Mouse (Mus musculus) stomach, embryonic 16.5 days (tissue): ENCODE results near the gene Cd46. TPM values are rescaled to one million over a fixed set of nuclear protein-coding genes. Genes with fewer than 3 reads are reported as not detected.
A peak's percentile ranks its signal among the peaks of the same experiment; 100 is the strongest.

Experiments
- ATAC-seq: fragments of 200-750 bp; cut with Nextera tagmentation; 2 replicates; pipeline ENCODE4 v1.8.0; 2017; ENCODE audit warnings: moderate number of reproducible peaks, moderate TSS enrichment; ENCODE audit not compliant: insufficient read depth, low FRiP score
- H3K27ac ChIP-seq: fragments of 300-500 bp; sonication (generic); 2 replicates; pipeline ENCODE4 v1.5.1; 2014; ENCODE audit warnings: low read length
- H3K27me3 ChIP-seq: fragments of 300-500 bp; sonication (generic); 2 replicates; pipeline ENCODE4 v1.6.1; 2014; ENCODE audit warnings: low read length, control low read depth, mixed read lengths; ENCODE audit not compliant: control insufficient read depth, insufficient read depth
- H3K36me3 ChIP-seq: fragments of 300-500 bp; sonication (generic); 2 replicates; pipeline ENCODE4 v1.6.1; 2014; ENCODE audit warnings: low read length; ENCODE audit not compliant: control insufficient read depth, insufficient read depth
- H3K4me1 ChIP-seq: fragments of 300-500 bp; sonication (generic); 2 replicates; pipeline ENCODE4 v1.6.1; 2014; ENCODE audit warnings: low read length, control low read depth, mixed read lengths; ENCODE audit not compliant: control insufficient read depth, insufficient read depth
- H3K4me2 ChIP-seq: fragments of 300-500 bp; sonication (generic); 2 replicates; pipeline ENCODE4 v1.6.1; 2014; ENCODE audit warnings: low read depth, low read length, mixed read lengths
- H3K4me3 ChIP-seq: fragments of 300-500 bp; sonication (generic); replicated peaks from 2 replicates; pipeline ENCODE4 v1.5.1; 2014; ENCODE audit warnings: mild to moderate bottlenecking, low read length
- H3K9ac ChIP-seq: fragments of 300-500 bp; sonication (generic); 2 replicates; pipeline ENCODE4 v1.6.1; 2014; ENCODE audit warnings: low read length
- H3K9me3 ChIP-seq: fragments of 300-500 bp; sonication (generic); replicated peaks from 2 replicates; pipeline ENCODE4 v1.6.1; 2016; ENCODE audit warnings: low read length, control low read depth; ENCODE audit not compliant: control insufficient read depth
- WGBS: fragments of 180-500 bp; shearing (Covaris S2); extraction: QIAGEN DNeasy Blood & Tissue Kit; methylation state at CpG from one replicate; pipeline ENCODE4 v1.1.7; 2014; 5-methylcytosine and 5-hydroxymethylcytosine counted together
- polyA plus RNA-seq: library from polyadenylated mRNA; unstranded; fragments of >200 nt; fragmentation: Nextera tagmentation; extraction: Ambion mirVana; gene quantifications from 2 replicates; pipeline ENCODE4 v1.2.1, GENCODE M21; 2015

Cd46 gene
- polyA plus RNA-seq, 1 experiment from 2014 or later, result 0.65 TPM

DNA sequence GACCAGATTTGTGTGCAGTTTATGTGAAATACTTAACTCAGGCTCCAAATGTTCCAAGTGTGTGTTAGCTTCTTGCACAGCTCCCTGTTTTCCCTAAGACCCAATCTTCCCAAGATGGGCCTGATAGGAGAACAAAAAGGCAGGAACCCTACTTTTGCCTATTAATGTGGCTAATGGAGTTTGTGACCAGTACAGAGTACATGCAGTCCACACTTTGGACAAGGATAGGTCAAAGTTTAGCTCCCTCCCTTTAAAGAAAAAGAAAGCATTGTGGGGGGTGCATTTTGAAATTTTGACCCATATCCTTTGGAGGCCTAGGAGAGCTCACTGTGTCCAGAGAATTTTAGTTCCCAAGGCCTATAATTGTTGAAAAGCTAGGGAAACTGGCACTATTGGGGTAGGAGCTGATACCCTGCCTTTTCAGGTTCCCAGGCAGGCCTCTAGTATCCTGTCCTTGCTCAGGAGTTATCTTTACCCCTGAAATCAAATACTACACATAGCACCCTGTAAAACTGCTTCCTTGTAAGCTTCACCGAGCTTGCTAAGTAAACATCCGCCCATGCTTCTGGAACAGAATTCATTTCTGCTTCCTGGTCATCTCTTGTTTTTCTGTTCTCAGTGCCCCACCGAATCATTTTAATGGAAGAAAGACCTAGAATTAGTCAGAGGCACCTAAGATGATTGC lies 77.7 kb downstream of the Cd46 start:
- no peak overlapping the region for H3K4me2 ChIP-seq
- H3K9ac ChIP-seq, result no peak overlapping the region
- H3K4me3 ChIP-seq, result no peak overlapping the region
- H3K9me3 ChIP-seq, result no peaks in the 10 kb centered on the region
- H3K36me3 ChIP-seq, result no peaks in the 10 kb centered on the region
- peak overlapping the region; percentile 7; the same call in 1 of the 2 replicates for H3K27ac ChIP-seq
- WGBS, result 49% methylated on average over 3 of the region's 3 CpGs
- H3K27me3 ChIP-seq, result no peaks in the 10 kb centered on the region
- peak; percentile 61; the same call in 1 of the 2 replicates for ATAC-seq
- H3K4me1 ChIP-seq, result peaks cover 3% of the 10 kb centered on the region; the same call in 1 of the 2 replicates

DNA sequence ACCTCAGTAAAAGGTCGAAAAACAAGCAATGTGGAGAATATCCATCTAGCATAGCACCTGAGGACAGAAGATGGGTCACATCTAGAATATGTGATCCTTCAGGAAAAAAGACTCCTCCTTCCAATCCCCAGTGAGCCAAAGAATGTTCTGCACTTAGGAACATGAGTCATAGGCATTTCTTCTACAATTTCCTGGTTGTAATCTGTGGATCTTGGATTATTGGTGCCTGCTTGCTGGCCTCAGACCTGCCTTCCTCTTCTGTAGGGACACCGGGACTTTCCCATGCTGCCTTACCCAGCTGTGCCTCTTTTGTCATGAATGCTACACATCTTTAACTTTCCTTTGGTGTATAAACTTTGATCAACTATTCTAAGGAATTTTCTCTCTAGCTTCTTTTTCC lies 79.5 kb downstream of the Cd46 start:
- WGBS, result 72% methylated on average over 2 of the region's 2 CpGs
- no peak overlapping the region for H3K9ac ChIP-seq
- peaks cover 3% of the 10 kb centered on the region; the same call in 1 of the 2 replicates for H3K4me1 ChIP-seq
- H3K27ac ChIP-seq, result no peak overlapping the region
- H3K27me3 ChIP-seq, result no peaks in the 10 kb centered on the region
- H3K4me3 ChIP-seq, result no peak overlapping the region
- no peak overlapping the region for H3K4me2 ChIP-seq
- H3K36me3 ChIP-seq, result no peaks in the 10 kb centered on the region
- no peaks in the 10 kb centered on the region for H3K9me3 ChIP-seq
- ATAC-seq, result no peak

DNA sequence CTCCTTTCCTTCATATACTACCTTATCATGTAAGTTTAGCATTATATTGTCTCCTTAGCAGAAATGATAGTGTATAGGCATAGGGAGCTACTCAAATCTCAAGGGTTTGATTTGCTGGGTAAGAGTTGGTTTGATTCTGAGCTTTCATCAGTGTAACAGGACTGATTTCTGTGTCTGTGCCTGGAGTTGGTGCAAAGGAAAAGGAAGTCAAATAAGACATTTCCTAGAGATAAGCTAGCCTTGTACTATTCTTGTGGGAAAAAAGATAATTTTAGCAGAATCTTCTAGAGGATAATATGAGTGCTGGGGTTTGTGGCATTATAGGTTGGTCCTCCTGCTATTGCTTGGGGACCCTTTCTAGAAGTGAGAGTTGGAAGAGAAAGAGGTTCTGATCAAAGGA lies 85.8 kb downstream of the Cd46 start:
- ATAC-seq, result no peak
- no peaks in the 10 kb centered on the region for H3K9me3 ChIP-seq

DNA sequence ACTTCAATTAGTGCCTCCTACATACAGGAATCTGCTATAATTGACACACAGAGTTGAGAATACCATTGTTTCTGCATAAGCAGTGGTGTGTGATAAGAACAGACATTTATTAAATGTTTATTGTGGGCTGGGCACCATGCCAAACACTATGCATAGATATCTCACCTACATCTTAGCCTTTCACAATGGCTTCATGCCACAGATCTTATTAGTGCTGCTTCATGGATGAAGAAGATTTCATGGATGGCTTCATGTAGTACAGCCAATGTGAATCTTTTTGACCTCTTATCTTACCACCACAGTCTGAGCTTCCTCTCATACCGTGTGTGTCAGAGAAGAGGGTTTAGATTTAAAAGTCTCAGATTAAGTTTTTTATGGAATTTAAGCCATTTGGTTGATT lies 87.9 kb downstream of the Cd46 start:
- Histone ChIP-seq H3K9me3 (no peaks in the 10 kb centered on the region), H3K4me3 (no peak overlapping the region), H3K4me2 (no peak overlapping the region), H3K27me3 (no peaks in the 10 kb centered on the region), H3K4me1 (no peaks in the 10 kb centered on the region), H3K36me3 (no peaks in the 10 kb centered on the region), H3K27ac (no peak overlapping the region), H3K9ac (no peak overlapping the region)
- ATAC-seq, result no peak
- WGBS, result 75% methylated on average over 1 of the region's 1 CpGs

More for the DNA sequence above, 85.8 kb downstream of the Cd46 start:
- no peak overlapping the region for H3K4me3 ChIP-seq
- H3K4me2 ChIP-seq, result no peak overlapping the region
- no peak overlapping the region for H3K9ac ChIP-seq
- H3K4me1 ChIP-seq, result no peaks in the 10 kb centered on the region
- no peaks in the 10 kb centered on the region for H3K36me3 ChIP-seq
- H3K27me3 ChIP-seq, result no peaks in the 10 kb centered on the region
- H3K27ac ChIP-seq, result no peak overlapping the region

DNA sequence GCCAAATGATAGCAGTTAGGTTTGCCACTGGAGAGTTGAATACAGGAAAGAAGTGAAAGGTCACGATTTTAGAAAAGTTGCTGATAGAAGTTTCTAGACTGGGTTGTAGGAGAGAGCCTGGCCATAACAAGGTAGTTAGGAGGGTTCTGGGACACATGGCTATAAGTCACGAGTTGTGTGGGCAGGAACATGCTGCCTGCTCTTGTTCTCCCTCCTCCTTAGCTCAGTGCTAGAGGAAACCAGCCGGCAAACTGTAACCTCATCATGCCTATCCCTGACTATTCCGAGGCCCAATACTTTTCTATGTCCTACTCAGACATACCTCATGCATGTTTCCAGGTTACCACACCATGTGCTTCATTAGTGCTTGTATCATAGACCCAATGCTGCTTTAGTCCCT lies 88.7 kb downstream of the Cd46 start:
- no peaks in the 10 kb centered on the region for H3K36me3 ChIP-seq
- H3K4me2 ChIP-seq, result no peak overlapping the region
- H3K4me1 ChIP-seq, result no peaks in the 10 kb centered on the region
- H3K4me3 ChIP-seq, result no peak overlapping the region
- no peak for ATAC-seq
- 79% methylated on average over 4 of the region's 4 CpGs for WGBS
- H3K9me3 ChIP-seq, result no peaks in the 10 kb centered on the region
- H3K27me3 ChIP-seq, result no peaks in the 10 kb centered on the region
- no peak overlapping the region for H3K27ac ChIP-seq
- H3K9ac ChIP-seq, result no peak overlapping the region

DNA sequence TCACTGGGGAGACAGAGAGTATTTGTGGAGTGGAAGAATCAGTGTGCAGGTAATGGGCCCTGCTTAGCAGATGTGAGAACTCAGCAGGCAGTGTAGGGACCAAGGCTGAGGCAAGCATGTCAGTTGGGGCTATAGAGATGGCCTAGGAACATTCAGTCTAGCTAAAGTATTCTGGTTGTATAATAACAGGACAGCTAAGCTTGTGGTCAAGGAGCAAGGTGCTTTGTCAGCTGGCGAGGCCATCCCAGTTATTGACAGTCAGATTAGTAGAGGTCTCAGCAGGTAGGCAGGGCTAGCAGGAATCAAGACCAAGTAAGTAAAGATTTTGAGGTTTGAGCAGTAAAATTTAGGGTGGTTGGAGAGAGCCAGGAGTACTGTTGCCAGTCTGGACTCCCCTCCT lies 93.7 kb downstream of the Cd46 start:
- Histone ChIP-seq H3K27me3 (no peaks in the 10 kb centered on the region), H3K4me3 (no peak overlapping the region), H3K9me3 (no peaks in the 10 kb centered on the region), H3K27ac (no peak overlapping the region), H3K4me1 (no peaks in the 10 kb centered on the region), H3K4me2 (no peak overlapping the region), H3K36me3 (no peaks in the 10 kb centered on the region), H3K9ac (no peak overlapping the region)
- ATAC-seq, result no peak
- WGBS, result 80% methylated on average over 1 of the region's 1 CpGs

DNA sequence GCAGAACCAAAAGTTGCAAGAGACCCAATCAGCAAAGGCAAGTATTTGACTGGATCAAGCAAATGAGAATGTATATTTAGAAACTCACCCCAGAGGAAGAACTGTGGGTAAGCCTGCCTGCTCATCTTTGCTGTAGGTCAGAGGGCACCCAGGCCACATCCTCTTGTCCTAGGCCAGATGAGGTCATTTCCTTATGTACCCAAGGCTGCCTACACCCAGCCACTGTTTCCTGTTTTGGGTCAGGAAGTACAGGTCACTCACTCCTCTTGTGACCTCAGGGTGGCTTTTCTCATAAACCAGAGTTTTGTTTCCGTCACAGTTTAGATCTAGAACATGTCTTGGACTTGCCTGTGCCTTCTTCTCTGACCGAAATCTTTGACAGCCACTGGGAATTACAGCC lies 96.9 kb downstream of the Cd46 start:
- no peaks in the 10 kb centered on the region for H3K4me1 ChIP-seq
- H3K27me3 ChIP-seq, result no peaks in the 10 kb centered on the region
- H3K9me3 ChIP-seq, result no peaks in the 10 kb centered on the region
- WGBS, result 76% methylated on average over 2 of the region's 2 CpGs
- no peak overlapping the region for H3K4me3 ChIP-seq
- ATAC-seq, result no peak
- H3K4me2 ChIP-seq, result no peak overlapping the region
- no peak overlapping the region for H3K27ac ChIP-seq
- no peak overlapping the region for H3K9ac ChIP-seq
- H3K36me3 ChIP-seq, result no peaks in the 10 kb centered on the region

DNA sequence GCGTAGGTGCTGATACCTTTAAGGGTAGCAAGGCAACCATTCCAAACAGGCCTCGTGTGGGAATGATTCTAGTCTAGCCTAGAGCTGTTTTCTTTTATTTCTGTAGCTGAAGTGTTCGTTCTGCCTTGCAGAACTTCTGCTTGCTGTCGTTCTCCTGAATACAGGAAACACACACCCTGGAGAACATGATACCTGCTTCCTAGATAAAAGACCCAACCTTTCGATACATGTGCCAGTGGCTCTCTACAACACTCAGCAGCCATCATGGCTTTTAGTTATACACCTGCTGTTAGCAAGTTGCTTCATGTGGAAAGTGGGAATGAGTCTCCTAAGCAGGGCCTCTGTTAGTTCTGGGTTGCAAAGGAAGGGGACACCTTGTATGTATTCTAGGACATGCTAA lies 97.8 kb downstream of the Cd46 start:
- Histone ChIP-seq H3K4me1 (no peaks in the 10 kb centered on the region), H3K9ac (no peak overlapping the region), H3K4me3 (no peak overlapping the region), H3K36me3 (no peaks in the 10 kb centered on the region), H3K27ac (no peak overlapping the region), H3K9me3 (no peaks in the 10 kb centered on the region), H3K27me3 (no peaks in the 10 kb centered on the region), H3K4me2 (no peak overlapping the region)
- no peak for ATAC-seq
- 77% methylated on average over 5 of the region's 5 CpGs for WGBS

DNA sequence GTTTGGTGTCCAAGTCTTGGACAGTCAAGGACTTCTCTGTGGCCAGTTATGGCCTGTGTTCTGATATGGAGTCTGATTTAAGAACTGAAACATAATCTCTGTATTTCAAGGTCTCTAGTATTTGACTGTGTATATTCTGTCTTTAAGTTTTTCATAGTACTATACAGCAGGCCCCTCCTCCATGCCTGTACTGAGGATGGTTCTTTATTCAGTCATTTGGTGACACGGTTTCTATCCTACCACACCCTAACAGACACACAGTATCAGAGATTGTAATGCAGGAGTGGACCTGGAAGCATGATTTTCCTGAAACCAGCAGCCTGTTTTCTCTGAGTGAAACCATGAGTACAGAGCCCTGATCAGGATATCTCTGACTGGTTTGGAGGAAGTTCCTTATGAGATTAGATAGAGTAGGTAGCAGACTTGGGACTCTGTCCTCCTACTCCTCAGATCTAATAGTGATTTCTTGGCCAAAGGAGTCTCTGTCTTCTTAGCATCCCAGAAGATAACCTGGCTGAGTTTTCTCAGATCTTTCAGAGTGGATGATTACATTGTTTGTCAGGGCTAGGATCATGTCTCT lies 98.5 kb downstream of the Cd46 start:
- Histone ChIP-seq H3K9me3 (no peaks in the 10 kb centered on the region), H3K36me3 (no peaks in the 10 kb centered on the region), H3K4me1 (no peaks in the 10 kb centered on the region), H3K27ac (no peak overlapping the region), H3K4me3 (no peak overlapping the region), H3K9ac (no peak overlapping the region), H3K27me3 (no peaks in the 10 kb centered on the region), H3K4me2 (no peak overlapping the region)
- WGBS, result 56% methylated on average over 1 of the region's 1 CpGs
- ATAC-seq, result no peak
